Mouse (Mus musculus) CH12.LX (cell line): ENCODE measurements around the gene Rock2. TPM values are rescaled to one million over a fixed set of nuclear protein-coding genes. Genes with fewer than 3 reads are reported as not detected.

Experiments
- DNase-seq: peaks from one replicate; pipeline ENCODE4 v3.0.0-alpha.2; 2013; ENCODE audit errors: extremely low read depth
- H3K27ac ChIP-seq: 2 replicates; pipeline ENCODE4 v1.5.1; 2012; ENCODE audit warnings: low read depth, mild to moderate bottlenecking, control low read depth, moderate library complexity; ENCODE audit not compliant: insufficient read depth
- H3K27me3 ChIP-seq: replicated peaks from 2 replicates; pipeline ENCODE3; 2012; ENCODE audit warnings: inconsistent platforms
- H3K36me3 ChIP-seq, 2 experiments: replicated peaks in 1 of 2; 2 replicates each; pipeline versions ENCODE3 to v1.6.1; 2012; ENCODE audit warnings: inconsistent platforms in 1 of 2, low read length in 1 of 2, mild to moderate bottlenecking in 1 of 2, mixed read lengths in 1 of 2, moderate library complexity in 1 of 2; ENCODE audit not compliant: control insufficient read depth in 1 of 2, insufficient read depth in 1 of 2
- H3K4me1 ChIP-seq, 2 experiments: 2 replicates each; pipeline ENCODE4 v1.6.1; 2012; ENCODE audit warnings: inconsistent platforms in 1 of 2, moderate library complexity in 1 of 2; ENCODE audit not compliant: insufficient read depth in 2 of 2, control insufficient read depth in 1 of 2
- H3K4me2 ChIP-seq: 2 replicates; pipeline ENCODE4 v1.6.1; 2012; ENCODE audit warnings: low read depth, mild to moderate bottlenecking, control low read depth; ENCODE audit not compliant: poor library complexity, insufficient read depth, severe bottlenecking
- H3K4me3 ChIP-seq, 3 experiments: fragments of 150-350 bp in 1 of 3; sonication (generic) in 1 of 3; replicated peaks in 1 of 3; 2 replicates each; pipeline versions ENCODE3 to v1.5.1; 2011 to 2012; ENCODE audit warnings: low read depth in 2 of 3, low read length in 2 of 3, mild to moderate bottlenecking in 2 of 3, moderate library complexity in 2 of 3, control low read depth in 1 of 3, improper control_type of control experiment in 1 of 3, inconsistent platforms in 1 of 3, mixed read lengths in 1 of 3; ENCODE audit not compliant: poor library complexity in 1 of 3
- H3K79me2 ChIP-seq: replicated peaks from 2 replicates; pipeline ENCODE4 v1.6.1; 2012; ENCODE audit warnings: mild to moderate bottlenecking, moderate library complexity; ENCODE audit not compliant: control insufficient read depth, poor library complexity, insufficient read depth, severe bottlenecking; ENCODE audit errors: extremely low read depth
- H3K9ac ChIP-seq: 2 replicates; pipeline ENCODE4 v1.6.1; 2012; ENCODE audit warnings: low read depth, mild to moderate bottlenecking, control low read depth, moderate library complexity; ENCODE audit not compliant: insufficient read depth
- H3K9me3 ChIP-seq: replicated peaks from 2 replicates; pipeline ENCODE3; 2012; ENCODE audit warnings: low read length, inconsistent platforms, mixed read lengths
- BHLHE40 ChIP-seq: IDR thresholded peaks from 2 replicates; pipeline ENCODE4 v1.6.1; 2011; ENCODE audit warnings: mild to moderate bottlenecking, low read depth, low read length, improper control_type of control experiment
- E2F4 ChIP-seq: IDR thresholded peaks from 2 replicates; pipeline ENCODE4 v1.6.1; 2011; ENCODE audit warnings: low read depth, low read length, improper control_type of control experiment; ENCODE audit not compliant: insufficient replicate concordance
- ELF1 ChIP-seq: IDR thresholded peaks from 2 replicates; pipeline ENCODE4 v1.6.1; 2014; ENCODE audit warnings: low read depth, mild to moderate bottlenecking, inconsistent platforms, low read length, improper control_type of control experiment
- EP300 ChIP-seq: IDR thresholded peaks from 2 replicates; pipeline ENCODE4 v1.6.1; 2011; ENCODE audit warnings: low read length, improper control_type of control experiment
- ETS1 ChIP-seq: conservative IDR thresholded peaks from 2 replicates; pipeline ENCODE4 v1.6.1; 2012; ENCODE audit warnings: low read depth, mild to moderate bottlenecking, inconsistent platforms, low read length, improper control_type of control experiment, moderate library complexity
- HCFC1 ChIP-seq: IDR thresholded peaks from 2 replicates; pipeline ENCODE4 v1.6.1; 2012; ENCODE audit warnings: low read depth, mild to moderate bottlenecking, inconsistent platforms, low read length, improper control_type of control experiment
- JUN ChIP-seq: IDR thresholded peaks from 2 replicates; pipeline ENCODE4 v1.6.1; 2011; ENCODE audit warnings: low read depth, mild to moderate bottlenecking, low read length, improper control_type of control experiment, moderate library complexity; ENCODE audit not compliant: insufficient read depth
- JUND ChIP-seq: conservative IDR thresholded peaks from 2 replicates; pipeline ENCODE4 v1.6.1; 2011; ENCODE audit warnings: low read depth, low read length, improper control_type of control experiment
- KAT2A ChIP-seq: IDR thresholded peaks from 2 replicates; pipeline ENCODE4 v1.6.1; 2012; ENCODE audit warnings: low read length, improper control_type of control experiment, inconsistent platforms; ENCODE audit not compliant: insufficient replicate concordance
- MAFK ChIP-seq: IDR thresholded peaks from 2 replicates; pipeline ENCODE4 v1.6.1; 2011; ENCODE audit warnings: low read length, improper control_type of control experiment; ENCODE audit not compliant: insufficient replicate concordance
- MAX ChIP-seq: IDR thresholded peaks from 2 replicates; pipeline ENCODE4 v1.6.1; 2011; ENCODE audit warnings: low read length, improper control_type of control experiment
- MEF2A ChIP-seq: IDR thresholded peaks from 2 replicates; pipeline ENCODE4 v1.6.1; 2014; ENCODE audit warnings: low read depth, mild to moderate bottlenecking, inconsistent platforms, low read length, improper control_type of control experiment, borderline replicate concordance
- MYC ChIP-seq: IDR thresholded peaks from 2 replicates; pipeline ENCODE4 v1.6.1; 2011; ENCODE audit warnings: low read depth, mild to moderate bottlenecking, improper control_type of control experiment, low read length
- NRF1 ChIP-seq: IDR thresholded peaks from 2 replicates; pipeline ENCODE4 v1.6.1; 2014; ENCODE audit warnings: low read depth, mild to moderate bottlenecking, inconsistent platforms, low read length, improper control_type of control experiment, moderate library complexity
- PAX5 ChIP-seq: IDR thresholded peaks from 2 replicates; pipeline ENCODE4 v1.6.1; 2012; ENCODE audit warnings: low read length, inconsistent platforms, mixed read lengths
- POLR2A ChIP-seq: IDR thresholded peaks from 2 replicates; pipeline ENCODE4 v1.6.1; 2011; ENCODE audit warnings: low read depth, mild to moderate bottlenecking, improper control_type of control experiment, low read length
- POLR2AphosphoS2 ChIP-seq: IDR thresholded peaks from 2 replicates; pipeline ENCODE4 v1.6.1; 2011; ENCODE audit warnings: low read depth, low read length, improper control_type of control experiment
- SIN3A ChIP-seq: IDR thresholded peaks from 2 replicates; pipeline ENCODE4 v1.6.1; 2012; ENCODE audit warnings: low read length, improper control_type of control experiment, inconsistent platforms
- SMC3 ChIP-seq: IDR thresholded peaks from 2 replicates; pipeline ENCODE4 v1.6.1; 2011; ENCODE audit warnings: low read depth, low read length, improper control_type of control experiment
- UBTF ChIP-seq: IDR thresholded peaks from 2 replicates; pipeline ENCODE4 v1.6.1; 2012; ENCODE audit warnings: low read depth, mild to moderate bottlenecking, inconsistent platforms, low read length, improper control_type of control experiment, moderate library complexity
- USF1 ChIP-seq: IDR thresholded peaks from 2 replicates; pipeline ENCODE4 v1.6.1; 2014; ENCODE audit warnings: low read depth, mild to moderate bottlenecking, inconsistent platforms, low read length, improper control_type of control experiment
- ZC3H11A ChIP-seq: IDR thresholded peaks from 2 replicates; pipeline ENCODE4 v1.6.1; 2012; ENCODE audit warnings: low read depth, mild to moderate bottlenecking, inconsistent platforms, low read length, improper control_type of control experiment
- ZKSCAN1 ChIP-seq: IDR thresholded peaks from 2 replicates; pipeline ENCODE4 v1.6.1; 2012; ENCODE audit warnings: low read depth, inconsistent platforms, low read length, improper control_type of control experiment, borderline replicate concordance
- dilution Hi-C: fragments of 300-500 bp; cut with MboI; formaldehyde crosslinking; loops from 2 replicates; pipeline ENCODE4 v1.14.3; 2020; ENCODE audit warnings: low sequenced_read_pairs; ENCODE audit not compliant: extremely low pct_unique_long_range_greater_than_20kb, extremely low pct_ligation_motif_present
- in situ Hi-C: fragments of 300-500 bp; cut with MboI; formaldehyde crosslinking; loops from 3 replicates; pipeline ENCODE4 v1.14.3; 2019; ENCODE audit warnings: low sequenced_read_pairs, low pct_ligation_motif_present, low pct_unique_long_range_greater_than_20kb, mixed read lengths
- polyA plus RNA-seq: library from polyadenylated mRNA; unstranded; fragments of >175 nt; gene quantifications from 2 replicates; pipeline ENCODE4 v1.2.1, GENCODE M21; 2012; ENCODE audit warnings: low read depth; ENCODE audit not compliant: insufficient read length
- total RNA-seq, 2 experiments: library from RNA; depleted of rRNA; stranded (reverse); fragments of 300-350 nt in 1 of 2; fragments of >200 nt in 1 of 2; gene quantifications; 2 replicates each; pipeline ENCODE4 v1.2.3; 2012 to 2014

Gene Rock2
- total and polyA plus RNA-seq, 3 experiments, result 39.1 to 49.9 (median 40.3) TPM

- Histone ChIP-seq H3K4me1 (peaks cover 28 to 46% of the 10 kb centered on the region in 2 experiments), H3K4me3 (no peak overlapping the region), H3K27me3 (no peaks in the 10 kb centered on the region), H3K9me3 (no peaks in the 10 kb centered on the region), H3K36me3 (no peaks in the 10 kb centered on the region), H3K4me2 (no peak overlapping the region), H3K27ac (no peak overlapping the region), H3K9ac (no peak overlapping the region), H3K79me2 (no peaks in the 10 kb centered on the region)
- dilution Hi-C loops, result no loop called here
- in situ Hi-C loops, result no loop called here
- no peak for DNase-seq
- no peak for TF ChIP-seq E2F4
- no peak for TF ChIP-seq MYC
- TF ChIP-seq ZC3H11A, result no peak
- TF ChIP-seq ETS1, result no peak
- no peak for TF ChIP-seq BHLHE40
- TF ChIP-seq ZKSCAN1, result no peak
- no peak for TF ChIP-seq POLR2A
- no peak for TF ChIP-seq SIN3A
- no peak for TF ChIP-seq SMC3
- no peak for TF ChIP-seq UBTF
- no peak for TF ChIP-seq POLR2AphosphoS2
Observed at GRCm38 (mm10) chr12:16880077-16880476, 14.6 kb upstream of the Rock2 start.

- no peaks in the 10 kb centered on the region for H3K9me3 ChIP-seq
- no peak overlapping the region for H3K9ac ChIP-seq
- H3K27me3 ChIP-seq, result no peaks in the 10 kb centered on the region
- no peak overlapping the region for H3K27ac ChIP-seq
- peaks cover 16 to 22% of the 10 kb centered on the region in 2 experiments for H3K4me1 ChIP-seq
- in situ Hi-C loops, result no loop called here
- dilution Hi-C loops, result no loop called here
- H3K36me3 ChIP-seq, result no peaks in the 10 kb centered on the region
- no peaks in the 10 kb centered on the region for H3K79me2 ChIP-seq
- DNase-seq, result no peak
- no peak for TF ChIP-seq ELF1
- no peak for TF ChIP-seq KAT2A
- TF ChIP-seq BHLHE40, result no peak
- TF ChIP-seq POLR2A, result no peak
- no peak for TF ChIP-seq ZC3H11A
- no peak for TF ChIP-seq USF1
- TF ChIP-seq JUND, result no peak
- TF ChIP-seq MEF2A, result no peak
- TF ChIP-seq ZKSCAN1, result no peak
- no peak for TF ChIP-seq JUN
- no peak for TF ChIP-seq POLR2AphosphoS2
- no peak for TF ChIP-seq MAX
- no peak for TF ChIP-seq HCFC1
- TF ChIP-seq PAX5, result no peak
- TF ChIP-seq SIN3A, result no peak
- no peak for TF ChIP-seq NRF1
- TF ChIP-seq EP300, result no peak
- no peak for TF ChIP-seq E2F4
- no peak for TF ChIP-seq MAFK
- H3K4me3 ChIP-seq, result no peak overlapping the region
- H3K4me2 ChIP-seq, result no peak overlapping the region
Observed at GRCm38 (mm10) chr12:16882442-16882841, 12.3 kb upstream of the Rock2 start.
